Mouse (Mus musculus) kidney, embryonic 14.5 days (tissue): ENCODE results near the gene Hes2. TPM values are rescaled to one million over a fixed set of nuclear protein-coding genes. Genes with fewer than 3 reads are reported as not detected.

Source experiments
- ATAC-seq: fragments of 200-750 bp; cut with Nextera tagmentation; 2 replicates; pipeline ENCODE4 v1.8.0; 2017; ENCODE audit warnings: moderate number of reproducible peaks, mild to moderate bottlenecking, moderate TSS enrichment, moderate library complexity; ENCODE audit not compliant: low FRiP score, low TSS enrichment
- H3K27ac ChIP-seq: fragments of 300-500 bp; sonication (generic); 2 replicates; pipeline ENCODE4 v1.5.1; 2014; ENCODE audit warnings: low read depth, mild to moderate bottlenecking, low read length, moderate library complexity, mixed read lengths
- H3K27me3 ChIP-seq: fragments of 300-500 bp; sonication (generic); 2 replicates; pipeline ENCODE4 v1.6.1; 2014; ENCODE audit warnings: mild to moderate bottlenecking, low read length; ENCODE audit not compliant: control insufficient read depth, insufficient read depth
- H3K36me3 ChIP-seq: fragments of 300-500 bp; sonication (generic); 2 replicates; pipeline ENCODE4 v1.6.1; 2014; ENCODE audit warnings: low read length, mixed read lengths; ENCODE audit not compliant: control insufficient read depth, insufficient read depth
- H3K4me1 ChIP-seq: fragments of 300-500 bp; sonication (generic); 2 replicates; pipeline ENCODE4 v1.6.1; 2014; ENCODE audit warnings: low read length, mixed read lengths; ENCODE audit not compliant: control insufficient read depth, insufficient read depth
- H3K4me2 ChIP-seq: fragments of 300-500 bp; sonication (generic); replicated peaks from 2 replicates; pipeline ENCODE4 v1.6.1; 2014; ENCODE audit warnings: low read depth, mild to moderate bottlenecking, low read length
- H3K4me3 ChIP-seq: fragments of 300-500 bp; sonication (generic); 2 replicates; pipeline ENCODE4 v1.5.1; 2014; ENCODE audit warnings: mild to moderate bottlenecking, low read length
- H3K9ac ChIP-seq: fragments of 300-500 bp; sonication (generic); 2 replicates; pipeline ENCODE4 v1.6.1; 2014; ENCODE audit warnings: low read depth, mild to moderate bottlenecking, low read length, moderate library complexity
- H3K9me3 ChIP-seq: fragments of 300-500 bp; sonication (generic); 2 replicates; pipeline ENCODE4 v1.6.1; 2016; ENCODE audit warnings: low read length; ENCODE audit not compliant: control insufficient read depth
- WGBS: fragments of 180-500 bp; shearing (Covaris S2); extraction: QIAGEN DNeasy Blood & Tissue Kit; methylation state at CpG from one replicate; pipeline ENCODE4 v1.1.7; 2014; 5-methylcytosine and 5-hydroxymethylcytosine counted together
- polyA plus RNA-seq: library from polyadenylated mRNA; unstranded; fragments of >200 nt; fragmentation: Nextera tagmentation; extraction: Ambion mirVana; gene quantifications from 2 replicates; pipeline ENCODE4 v1.2.1, GENCODE M21; 2014

The Hes2 gene
- polyA plus RNA-seq, 1 experiment from 2014 or later, result not detected

DNA sequence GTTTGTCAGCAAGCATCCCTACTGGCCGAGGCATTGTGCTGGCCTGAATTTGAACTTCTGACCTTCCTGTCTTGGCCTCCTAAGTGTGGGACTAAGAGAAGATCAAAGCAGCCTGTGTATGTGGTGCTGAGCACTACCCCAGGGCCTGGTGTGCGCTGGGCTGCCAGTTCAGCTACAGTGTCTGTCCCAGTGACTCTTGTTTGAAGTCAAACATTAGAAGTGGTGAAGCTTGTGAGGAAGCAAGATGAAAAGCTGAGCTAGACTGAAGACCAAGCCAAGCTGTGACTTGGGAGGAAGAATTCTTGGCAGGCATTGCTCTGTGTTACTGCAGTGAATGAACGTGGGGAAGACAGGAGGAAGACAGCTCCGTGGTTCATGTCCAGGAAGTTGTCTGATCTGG lies 51.0 kb downstream of the Hes2 start:
- H3K4me2 ChIP-seq, result no peak overlapping the region
- no peak overlapping the region for H3K4me3 ChIP-seq
- H3K27me3 ChIP-seq, result no peaks in the 10 kb centered on the region
- ATAC-seq, result no peak
- no peak overlapping the region; the same call in 1 of the 2 replicates for H3K27ac ChIP-seq
- no peaks in the 10 kb centered on the region for H3K9me3 ChIP-seq
- no peaks in the 10 kb centered on the region for H3K36me3 ChIP-seq
- H3K4me1 ChIP-seq, result peaks cover 4% of the 10 kb centered on the region; the same call in 1 of the 2 replicates
- H3K9ac ChIP-seq, result no peak overlapping the region
- WGBS, result 30% methylated on average over 4 of the region's 4 CpGs

Other genes with a start within 250 kb of the Hes2 start
- gene Dnajc11, start 225.2 kb upstream of the Hes2 start, polyA plus RNA-seq, result 55.0 and 74.5 TPM in 2 replicates
- gene Thap3, start 169.9 kb upstream of the Hes2 start, polyA plus RNA-seq, result 29.2 and 35.8 TPM in 2 replicates
- gene Phf13, start 162.6 kb upstream of the Hes2 start, polyA plus RNA-seq, result 18.2 and 30.1 TPM in 2 replicates
- gene Klhl21, start 150.1 kb upstream of the Hes2 start, polyA plus RNA-seq, result 4.4 and 7.4 TPM in 2 replicates
- 19.0 and 24.4 TPM in 2 replicates for gene Zbtb48, start 131.2 kb upstream of the Hes2 start, polyA plus RNA-seq
- gene Tas1r1, start 120.3 kb upstream of the Hes2 start, polyA plus RNA-seq, result 0.39 and 0.77 TPM in 2 replicates
- gene Nol9, start 119.5 kb upstream of the Hes2 start, polyA plus RNA-seq, result 26.1 and 47.3 TPM in 2 replicates
- 10.4 and 16.1 TPM in 2 replicates for gene Plekhg5, start 86.4 kb upstream of the Hes2 start, polyA plus RNA-seq
- gene Tnfrsf25, start 42.9 kb upstream of the Hes2 start, polyA plus RNA-seq, result 0.57 and 1.9 TPM in 2 replicates
- gene Espn, start 6.5 kb upstream of the Hes2 start, polyA plus RNA-seq, result 36.1 and 36.3 TPM in 2 replicates
- 46.6 and 64.4 TPM in 2 replicates for gene Acot7, start 19.3 kb downstream of the Hes2 start, polyA plus RNA-seq
- 7.5 and 9.1 TPM in 2 replicates for gene Gpr153, start 115.4 kb downstream of the Hes2 start, polyA plus RNA-seq
- gene Hes3, start 132.8 kb downstream of the Hes2 start, polyA plus RNA-seq, result not detected in 2 replicates
- 14.7 and 28.1 TPM in 2 replicates for gene Icmt, start 138.4 kb downstream of the Hes2 start, polyA plus RNA-seq
- gene Rnf207, start 160.1 kb downstream of the Hes2 start, polyA plus RNA-seq, result 1.1 TPM in 2 replicates
- gene Rpl22, start 166.9 kb downstream of the Hes2 start, polyA plus RNA-seq, result 475 and 692 TPM in 2 replicates
- 0.03 and 0.04 TPM in 2 replicates for gene Chd5, start 179.8 kb downstream of the Hes2 start, polyA plus RNA-seq